Mouse (Mus musculus): ENCODE measurements at regions not wholly inside any gene's neighbourhood (a gene's known extent, or its start where the extent isn't known, plus 50 kb on each side); places are given as distances from the start of the nearest gene placed in this dataset.

DNA sequence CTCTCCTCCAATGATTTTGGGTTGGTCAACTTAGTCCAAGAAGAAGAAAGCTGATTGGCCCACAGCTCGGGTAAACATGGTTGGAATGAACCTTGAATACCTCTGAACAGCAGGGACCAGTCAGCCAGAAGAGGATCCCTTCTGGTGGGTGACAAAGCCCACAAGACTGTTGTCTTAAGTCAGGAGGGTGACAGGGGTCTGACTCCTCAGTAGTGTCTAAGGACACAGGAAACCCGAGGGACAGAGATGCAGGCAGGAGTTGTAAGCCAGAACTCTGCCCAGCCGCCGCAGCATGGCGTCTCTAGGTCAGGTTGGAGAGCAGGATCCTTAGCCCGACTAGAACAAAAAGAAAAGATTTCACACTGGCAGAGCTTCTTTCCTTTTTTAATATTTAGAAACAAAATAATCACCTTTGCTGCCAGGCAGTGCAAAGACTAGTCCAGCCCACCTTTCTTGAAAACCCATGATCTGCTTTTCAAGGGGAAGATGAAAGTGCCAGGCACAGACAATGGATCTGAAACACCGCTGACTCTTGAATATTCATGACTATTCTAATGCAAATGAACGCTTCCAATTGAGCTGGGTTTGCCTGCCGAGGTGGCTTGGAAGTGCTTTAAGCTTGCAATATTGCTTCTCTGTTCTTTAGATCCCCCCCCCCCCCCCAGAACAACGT lies 81.7 kb upstream of the Plcl2 start:
- no peak for DNase-seq (ENCODE audit: low read depth in 3 of 3, low spot score in 3 of 3)
- TF ChIP-seq CTCF (IDR thresholded peaks at IDR 0.05; ENCODE audit: low read depth) (no peak), EP300 (IDR thresholded peaks at IDR 0.05; ENCODE audit: low read depth) (no peak)
- peaks cover 23 to 25% of the 10 kb centered on the region in 2 experiments for H3K4me1 ChIP-seq (replicated peaks; ENCODE audit: control insufficient read depth in 2 of 2, insufficient read depth in 2 of 2, low read length in 1 of 2)
- ATAC-seq (ENCODE audit: insufficient read depth) = no peak
- no peak overlapping the region for H3K9ac ChIP-seq (replicated peaks)
- H3K9me3 ChIP-seq (ENCODE audit: control insufficient read depth, low read length) = no peaks in the 10 kb centered on the region
- no peak overlapping the region for H3K27ac ChIP-seq
- H3K4me3 ChIP-seq (ENCODE audit: insufficient read depth in 1 of 2, low read depth in 2 of 2, low read length in 2 of 2) = no peak overlapping the region
- no peaks in the 10 kb centered on the region for H3K36me3 ChIP-seq (replicated peaks; ENCODE audit: control insufficient read depth, insufficient read depth, low read depth)
- 39% methylated on average over 10 of the region's 10 CpGs for WGBS (ENCODE audit: insufficient replicate concordance)
- no peaks in the 10 kb centered on the region; the same call in 1 of the 2 replicates for H3K27me3 ChIP-seq (ENCODE audit: control insufficient read depth, insufficient read depth, low read length)
- no peak overlapping the region for H3K4me2 ChIP-seq (ENCODE audit: low read depth)

DNA sequence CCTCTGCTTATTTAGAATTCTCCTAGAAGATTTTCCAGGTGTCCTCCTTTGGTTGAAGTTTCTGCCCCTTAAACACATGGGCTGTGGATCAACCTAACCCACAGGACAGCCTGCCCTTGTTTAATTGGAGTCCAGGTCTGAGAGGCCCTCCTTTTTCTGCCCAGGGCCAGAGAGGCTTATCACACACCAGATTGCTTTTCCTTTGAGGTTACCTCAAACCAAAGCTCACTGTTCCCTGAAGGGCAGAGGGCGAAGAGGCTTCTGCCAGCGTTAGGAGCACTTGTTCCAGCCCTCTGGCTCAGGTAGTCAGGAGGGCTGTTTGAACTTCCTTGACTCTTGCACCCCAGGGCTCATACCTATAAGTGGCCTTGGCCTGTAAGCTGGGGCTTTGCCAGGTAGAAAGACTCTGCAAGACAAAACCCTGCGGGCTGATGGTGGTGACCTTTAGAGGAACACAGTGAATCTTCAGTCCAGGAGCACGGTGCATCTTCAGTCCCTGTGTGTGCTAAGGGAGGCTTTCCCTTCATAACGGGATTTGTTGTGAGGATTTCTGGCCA lies 81.1 kb upstream of the Plcl2 start:
- Histone ChIP-seq H3K27me3 (ENCODE audit: control insufficient read depth, insufficient read depth, low read length) (no peaks in the 10 kb centered on the region; the same call in 1 of the 2 replicates), H3K9me3 (ENCODE audit: control insufficient read depth, low read length) (no peaks in the 10 kb centered on the region), H3K27ac (no peak overlapping the region), H3K9ac (replicated peaks) (no peak overlapping the region), H3K4me2 (ENCODE audit: low read depth) (no peak overlapping the region), H3K4me3 (ENCODE audit: insufficient read depth in 1 of 2, low read depth in 2 of 2, low read length in 2 of 2) (no peak overlapping the region), H3K4me1 (replicated peaks; ENCODE audit: control insufficient read depth in 2 of 2, insufficient read depth in 2 of 2, low read length in 1 of 2) (peaks cover 23 to 25% of the 10 kb centered on the region in 2 experiments), H3K36me3 (replicated peaks; ENCODE audit: control insufficient read depth, insufficient read depth, low read depth) (no peaks in the 10 kb centered on the region)
- TF ChIP-seq CTCF (IDR thresholded peaks at IDR 0.05; ENCODE audit: low read depth) (no peak), EP300 (IDR thresholded peaks at IDR 0.05; ENCODE audit: low read depth) (no peak)
- no peak for DNase-seq (ENCODE audit: low read depth in 3 of 3, low spot score in 3 of 3)
- WGBS (ENCODE audit: insufficient replicate concordance) = 46% methylated on average over 5 of the region's 5 CpGs
- no peak for ATAC-seq (ENCODE audit: insufficient read depth)

DNA sequence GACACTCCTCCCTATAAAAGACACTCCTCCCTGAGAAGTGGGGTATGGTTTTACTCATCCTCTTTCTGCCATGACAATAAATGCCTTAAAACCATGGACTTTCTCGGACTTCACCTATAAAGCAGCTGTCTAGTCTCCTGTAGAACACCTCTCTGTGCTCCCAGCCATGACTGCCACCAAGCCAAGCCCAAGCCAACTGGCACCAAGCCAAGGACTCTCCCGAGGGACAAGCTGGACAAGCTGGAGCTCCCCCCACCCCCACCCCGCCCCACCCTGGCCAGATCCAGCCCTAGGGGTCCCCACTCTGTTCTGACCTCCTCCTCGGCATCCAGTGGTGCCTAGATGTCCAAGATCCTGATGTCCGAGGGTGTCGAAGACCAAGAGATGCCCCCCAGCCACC lies 76.6 kb upstream of the Plcl2 start:
- Histone ChIP-seq H3K9me3 (ENCODE audit: control insufficient read depth, low read length) (no peaks in the 10 kb centered on the region), H3K4me1 (replicated peaks; ENCODE audit: control insufficient read depth in 2 of 2, insufficient read depth in 2 of 2, low read length in 1 of 2) (no peaks in the 10 kb centered on the region; a peak in 1 of 4 replicates), H3K27ac (no peak overlapping the region), H3K4me2 (ENCODE audit: low read depth) (no peak overlapping the region), H3K27me3 (ENCODE audit: control insufficient read depth, insufficient read depth, low read length) (no peaks in the 10 kb centered on the region; the same call in 1 of the 2 replicates), H3K4me3 (ENCODE audit: insufficient read depth in 1 of 2, low read depth in 2 of 2, low read length in 2 of 2) (no peak overlapping the region), H3K36me3 (replicated peaks; ENCODE audit: control insufficient read depth, insufficient read depth, low read depth) (no peaks in the 10 kb centered on the region), H3K9ac (replicated peaks) (no peak overlapping the region)
- no peak for ATAC-seq (ENCODE audit: insufficient read depth)
- no peak for DNase-seq (ENCODE audit: low read depth in 3 of 3, low spot score in 3 of 3)
- TF ChIP-seq CTCF (IDR thresholded peaks at IDR 0.05; ENCODE audit: low read depth) = no peak
- TF ChIP-seq EP300 (IDR thresholded peaks at IDR 0.05; ENCODE audit: low read depth) = no peak
- 60% methylated on average over 6 of the region's 6 CpGs for WGBS (ENCODE audit: insufficient replicate concordance)

DNA sequence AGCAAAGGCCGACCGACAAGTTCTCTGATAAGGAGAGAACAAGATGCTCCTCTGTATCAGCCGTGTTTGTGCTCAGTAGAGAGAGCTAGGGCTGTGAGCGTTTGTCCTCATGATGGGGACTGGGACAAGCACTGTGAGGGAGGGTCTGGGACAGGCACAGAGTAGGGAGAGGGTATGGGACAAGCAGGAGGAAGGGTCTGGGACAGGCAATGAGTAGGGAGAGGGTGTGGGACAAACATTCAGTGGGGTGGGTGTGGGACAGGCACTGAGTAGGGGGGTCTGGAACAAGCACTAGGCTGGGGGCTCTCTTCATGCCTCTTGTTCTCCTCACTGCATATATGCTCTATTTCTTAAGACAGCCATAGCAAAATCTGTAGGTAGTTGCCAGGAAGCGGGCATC lies 70.2 kb upstream of the Plcl2 start:
- H3K4me1 ChIP-seq (replicated peaks; ENCODE audit: control insufficient read depth in 2 of 2, insufficient read depth in 2 of 2, low read length in 1 of 2) = peaks cover 0 to 4% of the 10 kb centered on the region in 2 experiments; a peak in 2 of 4 replicates
- H3K36me3 ChIP-seq (replicated peaks; ENCODE audit: control insufficient read depth, insufficient read depth, low read depth) = no peaks in the 10 kb centered on the region
- H3K4me3 ChIP-seq (ENCODE audit: insufficient read depth in 1 of 2, low read depth in 2 of 2, low read length in 2 of 2) = no peak overlapping the region
- no peak overlapping the region for H3K4me2 ChIP-seq (ENCODE audit: low read depth)
- no peak for DNase-seq (ENCODE audit: low read depth in 3 of 3, low spot score in 3 of 3)
- no peak for TF ChIP-seq CTCF (IDR thresholded peaks at IDR 0.05; ENCODE audit: low read depth)
- TF ChIP-seq EP300 (IDR thresholded peaks at IDR 0.05; ENCODE audit: low read depth) = no peak
- ATAC-seq (ENCODE audit: insufficient read depth) = no peak
- H3K27me3 ChIP-seq (ENCODE audit: control insufficient read depth, insufficient read depth, low read length) = no peaks in the 10 kb centered on the region; the same call in 1 of the 2 replicates
- H3K27ac ChIP-seq = no peak overlapping the region
- H3K9me3 ChIP-seq (ENCODE audit: control insufficient read depth, low read length) = no peaks in the 10 kb centered on the region
- WGBS (ENCODE audit: insufficient replicate concordance) = 54% methylated on average over 5 of the region's 5 CpGs
- no peak overlapping the region for H3K9ac ChIP-seq (replicated peaks)

DNA sequence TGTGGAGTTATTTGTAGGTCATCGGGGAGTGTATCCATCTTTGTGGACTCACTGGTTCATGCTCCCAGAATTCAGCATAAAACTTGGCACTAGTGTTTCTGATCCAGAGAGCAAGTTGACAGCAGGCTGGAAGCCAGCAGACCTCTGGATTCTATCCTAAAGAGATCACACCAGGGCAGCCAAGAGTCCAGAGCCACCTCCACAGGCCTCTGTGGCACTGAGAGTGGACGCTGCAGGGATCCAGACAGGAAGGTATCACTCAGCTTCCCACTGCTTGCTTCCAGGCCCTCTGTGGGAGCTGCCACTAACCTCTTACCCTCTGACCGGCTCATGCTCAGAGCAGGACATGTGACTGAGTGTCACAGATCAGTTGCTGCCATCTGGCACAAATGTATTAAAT lies 69.8 kb upstream of the Plcl2 start:
- 74% methylated on average over 3 of the region's 3 CpGs for WGBS (ENCODE audit: insufficient replicate concordance)
- no peaks in the 10 kb centered on the region for H3K9me3 ChIP-seq (ENCODE audit: control insufficient read depth, low read length)
- TF ChIP-seq CTCF (IDR thresholded peaks at IDR 0.05; ENCODE audit: low read depth) = no peak
- no peak for TF ChIP-seq EP300 (IDR thresholded peaks at IDR 0.05; ENCODE audit: low read depth)
- no peak overlapping the region for H3K4me3 ChIP-seq (ENCODE audit: insufficient read depth in 1 of 2, low read depth in 2 of 2, low read length in 2 of 2)
- no peaks in the 10 kb centered on the region; the same call in 1 of the 2 replicates for H3K27me3 ChIP-seq (ENCODE audit: control insufficient read depth, insufficient read depth, low read length)
- H3K4me2 ChIP-seq (ENCODE audit: low read depth) = no peak overlapping the region
- H3K4me1 ChIP-seq (replicated peaks; ENCODE audit: control insufficient read depth in 2 of 2, insufficient read depth in 2 of 2, low read length in 1 of 2) = peaks cover 0 to 4% of the 10 kb centered on the region in 2 experiments; a peak in 2 of 4 replicates
- no peaks in the 10 kb centered on the region for H3K36me3 ChIP-seq (replicated peaks; ENCODE audit: control insufficient read depth, insufficient read depth, low read depth)
- H3K9ac ChIP-seq (replicated peaks) = no peak overlapping the region
- H3K27ac ChIP-seq = no peak overlapping the region
- no peak for DNase-seq (ENCODE audit: low read depth in 3 of 3, low spot score in 3 of 3)
- ATAC-seq (ENCODE audit: insufficient read depth) = no peak
